Mouse (Mus musculus): Measurements from ENCODE around the gene Baz1a.
"Not testable (repeated sequence)": the region's sequence is repeated elsewhere in the genome, so short reads cannot be mapped to it uniquely, and the experiment has no call there.

Baz1a gene

GRCm38 (mm10) chr12:54965532-54966160, 48.5 kb downstream of the Baz1a start:
- Histone ChIP-seq H3K36me3 (ENCODE audit: control insufficient read depth, insufficient read depth, low read length, poor library complexity, severe bottlenecking) (peaks cover 4% of the 10 kb centered on the region), H3K27me3 (ENCODE audit: control insufficient read depth, insufficient read depth, low read length, poor library complexity, severe bottlenecking) (no peaks in the 10 kb centered on the region)
- DNase-seq (ENCODE audit: low read depth, low spot score), result no peak

GRCm38 (mm10) chr12:54959569-54959968, 54.6 kb downstream of the Baz1a start:
- no peaks in the 10 kb centered on the region for H3K27me3 ChIP-seq (ENCODE audit: control insufficient read depth, insufficient read depth, low read length, poor library complexity, severe bottlenecking)
- no peak for DNase-seq (ENCODE audit: low read depth, low spot score)

DNA sequence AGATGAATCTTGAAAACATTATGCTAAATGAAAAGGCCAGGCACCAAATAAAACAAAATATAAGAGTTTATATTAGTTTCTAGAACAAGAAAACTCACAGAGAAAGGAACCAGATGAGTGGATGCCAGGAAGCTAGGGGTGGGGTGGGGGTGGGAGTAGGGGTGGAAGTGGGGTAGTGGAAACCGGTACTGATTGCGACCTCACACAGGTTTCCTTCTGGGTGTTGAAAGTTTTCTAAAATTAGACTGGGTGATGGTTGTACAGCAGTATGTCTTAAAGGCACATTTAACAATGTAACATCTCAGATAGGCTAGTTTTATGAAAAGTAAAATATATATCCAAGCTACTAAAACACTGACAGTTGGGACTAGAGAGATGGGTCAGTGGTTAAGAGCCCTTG, 57.2 kb downstream of the Baz1a start:
- DNase-seq (ENCODE audit: low read depth, low spot score), result no peak
- peaks cover 8% of the 10 kb centered on the region for H3K36me3 ChIP-seq (ENCODE audit: control insufficient read depth, insufficient read depth, low read length, poor library complexity, severe bottlenecking)

More at GRCm38 (mm10) chr12:54959569-54959968, 54.6 kb downstream of the Baz1a start:
- peaks cover 3% of the 10 kb centered on the region for H3K36me3 ChIP-seq (ENCODE audit: control insufficient read depth, insufficient read depth, low read length, poor library complexity, severe bottlenecking)

DNA sequence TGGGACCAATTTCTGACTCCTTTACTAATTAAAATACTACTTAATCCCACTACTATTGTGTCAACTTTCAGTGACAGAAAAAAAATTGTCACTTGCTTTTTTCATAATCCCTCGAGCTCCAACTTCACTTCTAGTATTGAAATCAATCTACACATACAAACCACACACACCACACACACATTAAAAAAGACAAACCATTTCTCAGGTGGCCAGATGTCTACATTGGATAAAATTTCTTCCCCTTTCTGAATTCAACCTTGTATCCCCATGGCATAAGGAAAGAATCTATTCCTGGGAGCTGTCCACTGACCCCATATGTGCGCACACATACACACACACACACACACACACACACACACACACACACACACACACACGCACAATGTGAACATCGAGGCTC, 57.7 kb downstream of the Baz1a start:
- no peak for DNase-seq (ENCODE audit: low read depth, low spot score)
- no peaks in the 10 kb centered on the region for H3K27me3 ChIP-seq (ENCODE audit: control insufficient read depth, insufficient read depth, low read length, poor library complexity, severe bottlenecking)
- peaks cover 8% of the 10 kb centered on the region for H3K36me3 ChIP-seq (ENCODE audit: control insufficient read depth, insufficient read depth, low read length, poor library complexity, severe bottlenecking)

More for the DNA sequence above, 57.2 kb downstream of the Baz1a start:
- no peaks in the 10 kb centered on the region for H3K27me3 ChIP-seq (ENCODE audit: control insufficient read depth, insufficient read depth, low read length, poor library complexity, severe bottlenecking)

DNA sequence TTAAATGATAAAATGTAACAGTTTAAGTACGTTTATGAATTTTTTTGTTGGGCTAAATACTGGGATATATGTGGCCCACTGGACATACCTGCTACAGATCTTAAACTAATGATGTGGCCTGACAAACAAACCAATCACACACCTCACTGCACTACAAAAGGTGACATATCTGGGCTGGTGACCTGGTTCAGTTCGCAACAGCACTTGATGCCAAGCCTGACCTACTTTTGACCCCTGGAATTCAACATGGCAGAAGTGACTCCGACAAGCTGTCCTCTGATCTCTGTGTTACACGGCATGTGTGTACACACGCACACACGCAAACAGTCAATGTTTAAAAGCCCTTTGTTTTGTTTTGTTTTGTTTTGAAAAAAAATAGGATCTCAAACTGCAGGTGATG, 68.0 kb downstream of the Baz1a start:
- no peaks in the 10 kb centered on the region for H3K27me3 ChIP-seq (ENCODE audit: control insufficient read depth, insufficient read depth, low read length, poor library complexity, severe bottlenecking)
- no peak for DNase-seq (ENCODE audit: low read depth, low spot score)
- peaks cover 15% of the 10 kb centered on the region for H3K36me3 ChIP-seq (ENCODE audit: control insufficient read depth, insufficient read depth, low read length, poor library complexity, severe bottlenecking)

GRCm38 (mm10) chr12:54942586-54943157, 71.5 kb downstream of the Baz1a start:
- not testable (repeated sequence) for DNase-seq (ENCODE audit: low read depth, low spot score); H3K27me3 ChIP-seq (ENCODE audit: control insufficient read depth, insufficient read depth, low read length, poor library complexity, severe bottlenecking)

DNA sequence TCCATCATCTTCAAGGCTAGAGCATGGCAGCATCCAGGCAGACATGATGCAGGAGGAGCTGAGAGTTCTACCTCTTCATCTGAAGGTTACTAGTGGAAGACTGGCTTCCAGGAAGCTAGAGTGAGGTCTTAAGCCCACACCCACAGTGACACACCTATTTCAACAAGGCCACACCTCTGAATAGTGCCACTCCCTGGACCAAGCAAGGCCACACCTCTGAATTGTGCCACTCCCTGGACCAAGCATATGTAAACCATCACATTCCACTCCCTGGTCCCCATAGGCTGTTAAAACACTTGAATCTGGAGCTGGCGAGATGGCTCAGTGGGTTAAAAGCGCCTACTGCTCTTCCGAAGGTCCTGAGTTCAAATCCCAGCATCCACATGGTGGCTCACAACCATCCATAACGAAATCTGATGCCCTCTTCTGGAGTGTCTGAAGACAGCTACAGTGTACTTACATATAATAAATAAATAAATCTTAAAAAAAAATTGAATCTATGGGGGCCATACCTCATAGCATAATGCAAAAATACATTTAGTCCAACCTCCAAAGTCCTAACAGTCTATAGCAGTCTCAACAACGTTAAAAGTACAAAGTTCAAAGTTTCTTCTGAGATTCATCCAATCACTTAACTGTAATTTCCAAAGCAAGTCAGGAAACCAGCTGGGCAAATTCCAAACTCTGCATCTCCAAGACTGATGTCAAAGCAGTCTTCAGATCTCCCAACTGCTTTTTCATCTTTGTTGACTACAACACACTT, 76.4 kb downstream of the Baz1a start:
- not testable (repeated sequence) for H3K27me3 ChIP-seq (ENCODE audit: control insufficient read depth, insufficient read depth, low read length, poor library complexity, severe bottlenecking); DNase-seq (ENCODE audit: low read depth, low spot score)
- H3K36me3 ChIP-seq (ENCODE audit: control insufficient read depth, insufficient read depth, low read length, poor library complexity, severe bottlenecking), result peaks cover 19% of the 10 kb centered on the region

More at GRCm38 (mm10) chr12:54942586-54943157, 71.5 kb downstream of the Baz1a start:
- peaks cover 20% of the 10 kb centered on the region for H3K36me3 ChIP-seq (ENCODE audit: control insufficient read depth, insufficient read depth, low read length, poor library complexity, severe bottlenecking)

DNA sequence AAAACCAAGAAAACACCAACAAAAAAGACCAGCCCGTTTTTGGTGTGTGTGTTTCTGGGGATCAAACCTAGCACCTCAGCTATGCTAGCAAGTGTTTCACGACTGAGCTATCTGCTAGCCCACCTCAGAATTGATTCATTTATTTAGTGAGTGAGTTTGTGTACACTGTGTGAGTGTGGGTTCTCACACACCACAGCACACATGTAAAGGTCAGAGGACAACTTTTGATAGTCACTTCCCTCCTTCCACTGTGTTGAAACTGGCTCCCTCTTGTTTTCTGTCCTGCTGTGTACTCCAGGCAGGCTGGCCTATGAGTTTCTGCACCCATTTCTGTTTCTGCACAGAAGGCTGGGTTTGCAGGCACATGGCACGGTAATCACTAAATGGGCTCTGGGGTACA, 103.8 kb downstream of the Baz1a start:
- Histone ChIP-seq H3K36me3 (ENCODE audit: control insufficient read depth, insufficient read depth, low read length, poor library complexity, severe bottlenecking) (peaks cover 42% of the 10 kb centered on the region), H3K27me3 (ENCODE audit: control insufficient read depth, insufficient read depth, low read length, poor library complexity, severe bottlenecking) (no peaks in the 10 kb centered on the region)
- no peak for DNase-seq (ENCODE audit: low read depth, low spot score)

- not testable (repeated sequence) for H3K36me3 ChIP-seq (ENCODE audit: control insufficient read depth, insufficient read depth, low read length, poor library complexity, severe bottlenecking); H3K27me3 ChIP-seq (ENCODE audit: control insufficient read depth, insufficient read depth, low read length, poor library complexity, severe bottlenecking); DNase-seq (ENCODE audit: low read depth, low spot score)
Observed at GRCm38 (mm10) chr12:54892559-54892958, 121.6 kb downstream of the Baz1a start.

GRCm38 (mm10) chr12:54890426-54890825, 123.7 kb downstream of the Baz1a start:
- peak; percentile 25 for DNase-seq (ENCODE audit: low read depth, low spot score)
- Histone ChIP-seq H3K27me3 (ENCODE audit: control insufficient read depth, insufficient read depth, low read length, poor library complexity, severe bottlenecking) (no peaks in the 10 kb centered on the region), H3K36me3 (ENCODE audit: control insufficient read depth, insufficient read depth, low read length, poor library complexity, severe bottlenecking) (peaks cover 2% of the 10 kb centered on the region; the same call in 1 of the 2 replicates)

- DNase-seq (ENCODE audit: low read depth, low spot score), result no peak
- Histone ChIP-seq H3K27me3 (ENCODE audit: control insufficient read depth, insufficient read depth, low read length, poor library complexity, severe bottlenecking) (no peaks in the 10 kb centered on the region), H3K36me3 (ENCODE audit: control insufficient read depth, insufficient read depth, low read length, poor library complexity, severe bottlenecking) (no peaks in the 10 kb centered on the region)
Observed at GRCm38 (mm10) chr12:54887580-54888127, 126.5 kb downstream of the Baz1a start.

DNA sequence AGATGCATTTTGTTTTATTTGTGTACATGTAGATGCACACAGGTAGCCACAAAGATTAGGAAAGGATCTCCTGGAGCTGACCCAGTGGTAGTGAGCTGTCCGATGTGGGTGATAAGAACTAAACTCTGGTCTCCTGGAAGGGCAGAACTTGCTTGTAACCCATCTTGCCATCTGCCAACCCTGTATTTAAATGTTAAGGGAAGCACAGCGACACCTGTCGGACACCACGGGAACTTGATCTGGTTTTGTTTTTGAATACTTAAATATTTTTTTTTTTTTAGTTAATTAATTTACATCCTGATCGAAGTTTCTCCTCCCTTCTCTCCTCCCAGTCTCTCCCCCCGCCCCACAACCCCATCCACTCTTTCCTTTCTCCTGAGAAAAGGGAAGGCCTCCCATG, 134.5 kb downstream of the Baz1a start:
- Histone ChIP-seq H3K27me3 (ENCODE audit: control insufficient read depth, insufficient read depth, low read length, poor library complexity, severe bottlenecking) (no peaks in the 10 kb centered on the region), H3K36me3 (ENCODE audit: control insufficient read depth, insufficient read depth, low read length, poor library complexity, severe bottlenecking) (no peaks in the 10 kb centered on the region)
- DNase-seq (ENCODE audit: low read depth, low spot score), result peak; percentile 89

- DNase-seq (ENCODE audit: low read depth, low spot score), result no peak
- Histone ChIP-seq H3K36me3 (ENCODE audit: control insufficient read depth, insufficient read depth, low read length, poor library complexity, severe bottlenecking) (no peaks in the 10 kb centered on the region), H3K27me3 (ENCODE audit: control insufficient read depth, insufficient read depth, low read length, poor library complexity, severe bottlenecking) (no peaks in the 10 kb centered on the region)
Observed at GRCm38 (mm10) chr12:54879211-54879610, 134.9 kb downstream of the Baz1a start.

DNA sequence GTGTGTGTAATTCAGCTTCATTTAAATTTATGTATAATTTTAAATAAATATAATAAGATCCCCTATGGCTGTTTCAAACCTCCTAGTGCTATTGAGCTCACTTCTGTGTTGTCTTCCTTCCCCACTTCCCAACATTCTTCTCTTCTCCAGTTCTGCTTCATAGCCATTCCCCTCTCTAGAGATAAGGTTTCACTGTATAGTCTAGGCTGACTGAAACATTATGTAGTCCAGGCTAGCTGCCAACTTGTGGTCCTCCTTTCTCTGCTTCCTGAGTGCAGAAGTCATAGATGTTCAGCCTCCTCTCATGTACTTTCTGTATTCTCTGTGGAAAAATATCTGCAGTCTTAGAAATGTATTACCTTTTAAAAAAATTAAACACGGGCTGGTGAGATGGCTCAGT, 136.3 kb downstream of the Baz1a start:
- no peaks in the 10 kb centered on the region for H3K36me3 ChIP-seq (ENCODE audit: control insufficient read depth, insufficient read depth, low read length, poor library complexity, severe bottlenecking)
- no peak for DNase-seq (ENCODE audit: low read depth, low spot score)

GRCm38 (mm10) chr12:54876879-54877278, 137.3 kb downstream of the Baz1a start:
- H3K36me3 ChIP-seq (ENCODE audit: control insufficient read depth, insufficient read depth, low read length, poor library complexity, severe bottlenecking), result no peaks in the 10 kb centered on the region
- DNase-seq (ENCODE audit: low read depth, low spot score), result no peak

More for the DNA sequence above, 136.3 kb downstream of the Baz1a start:
- no peaks in the 10 kb centered on the region for H3K27me3 ChIP-seq (ENCODE audit: control insufficient read depth, insufficient read depth, low read length, poor library complexity, severe bottlenecking)

More at GRCm38 (mm10) chr12:54876879-54877278, 137.3 kb downstream of the Baz1a start:
- H3K27me3 ChIP-seq (ENCODE audit: control insufficient read depth, insufficient read depth, low read length, poor library complexity, severe bottlenecking), result no peaks in the 10 kb centered on the region

Data from splenic B cell, adult 2 months (primary cell).